ENCODE assay signal across 26 mouse cellular contexts in the genomic region with DNA sequence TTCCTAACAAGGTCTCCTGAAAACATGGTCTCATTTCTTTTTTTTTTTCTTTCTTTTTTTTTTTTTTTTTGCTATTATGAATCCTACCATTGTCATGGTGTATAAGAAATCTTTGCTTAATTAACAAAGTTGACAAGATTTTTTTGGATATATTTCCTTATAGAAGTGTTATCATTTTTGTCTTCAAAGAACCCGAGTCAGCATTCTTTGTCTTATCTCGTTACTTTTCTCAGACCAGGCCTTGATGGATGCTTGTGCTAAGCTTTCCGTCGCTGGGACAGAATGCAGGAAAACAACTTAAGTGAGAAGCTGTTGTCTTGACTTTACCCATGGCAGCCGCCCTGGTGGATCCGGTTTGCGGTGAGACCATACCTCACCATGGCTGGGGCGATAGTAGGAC. TPM values are rescaled to one million over a fixed set of nuclear protein-coding genes. Genes with fewer than 3 reads are reported as not detected.
A peak's percentile ranks its signal among the peaks of the same experiment; 100 is the strongest.
DNase-seq lines count a peak whose midpoint lies in the region; ATAC-seq and TF ChIP-seq lines count a peak whose summit lies in the region.
"Had no signal": no experiment of that assay in that cellular context is flagged by ENCODE, and none has a peak within 500 bp of the region (broad histone marks: within the 10 kb centered on the region; RNA-seq: fewer than 3 reads in every experiment).

No protein-coding gene starts in this region.

- TF ChIP-seq POLR2A in myocyte (IDR thresholded peaks at IDR 0.05; ENCODE audit: insufficient read length, low read depth) = no peak

- in situ Hi-C loops in ES-E14 (cut with MboI; ENCODE audit: low sequenced_read_pairs in 2 of 2, unreplicated experiment in 2 of 2) = no loop called here

- ATAC-seq in stomach, embryonic 15.5 days (ENCODE audit: insufficient read depth, low FRiP score, low read depth) = no peak
- ATAC-seq in stomach, postnatal 0 days (ENCODE audit: low FRiP score, low TSS enrichment) = no peak
- ATAC-seq in midbrain, postnatal 0 days (ENCODE audit: low FRiP score) = no peak
- ATAC-seq: forebrain, embryonic 14.5 days; forebrain, embryonic 16.5 days had no signal

- no peak for TF ChIP-seq EP300 in stomach, postnatal 0 days (optimal IDR thresholded peaks at IDR 0.05)

- H3K27ac ChIP-seq in ES-E14 (ENCODE audit: insufficient read depth, low read depth, low read length, poor library complexity, severe bottlenecking) = no peak overlapping the region
- H3K27ac ChIP-seq in stomach, embryonic 15.5 days = peak overlapping the region; percentile 32; the same call in 1 of the 2 replicates
- peak overlapping the region; percentile 58; the same call in 1 of the 2 replicates for H3K27ac ChIP-seq in stomach, postnatal 0 days (replicated peaks)
- H3K27ac ChIP-seq in midbrain, postnatal 0 days (ENCODE audit: low read depth, low read length) = no peak overlapping the region
- no peak overlapping the region for H3K27ac ChIP-seq in embryonic facial prominence, embryonic 10.5 days (replicated peaks)
- H3K27ac ChIP-seq: embryonic facial prominence, embryonic 13.5 days; embryonic facial prominence, embryonic 15.5 days; forebrain, embryonic 10.5 days; forebrain, embryonic 12.5 days had no signal

- H3K9me3 ChIP-seq in ES-E14 (ENCODE audit: control insufficient read depth, insufficient read depth, low read depth, low read length) = no peaks in the 10 kb centered on the region
- no peaks in the 10 kb centered on the region for H3K9me3 ChIP-seq in stomach, embryonic 15.5 days
- H3K9me3 ChIP-seq in stomach, postnatal 0 days (ENCODE audit: control insufficient read depth, low read length) = no peaks in the 10 kb centered on the region
- H3K9me3 ChIP-seq in midbrain, postnatal 0 days (ENCODE audit: low read length) = no peaks in the 10 kb centered on the region
- no peaks in the 10 kb centered on the region for H3K9me3 ChIP-seq in embryonic facial prominence, embryonic 10.5 days
- H3K9me3 ChIP-seq: embryonic facial prominence, embryonic 13.5 days; embryonic facial prominence, embryonic 15.5 days; forebrain, embryonic 10.5 days; forebrain, embryonic 12.5 days; G1E had no signal

- peak overlapping the region; percentile 63 for H3K4me2 ChIP-seq in myocyte (ENCODE audit: low read depth)
- no peak overlapping the region for H3K4me2 ChIP-seq in stomach, embryonic 15.5 days
- H3K4me2 ChIP-seq in stomach, postnatal 0 days (replicated peaks; ENCODE audit: low read depth) = no peak overlapping the region
- H3K4me2 ChIP-seq in midbrain, postnatal 0 days (ENCODE audit: low read depth, low read length, poor library complexity, severe bottlenecking) = no peak overlapping the region
- H3K4me2 ChIP-seq: embryonic facial prominence, embryonic 13.5 days; embryonic facial prominence, embryonic 15.5 days; forebrain, embryonic 12.5 days had no signal

- no peak for TF ChIP-seq CTCF in stomach, postnatal 0 days (IDR thresholded peaks at IDR 0.05; ENCODE audit: low read depth)
- no peak for TF ChIP-seq CTCF in midbrain, postnatal 0 days (IDR thresholded peaks at IDR 0.05)

- no peak overlapping the region for H3K4me3 ChIP-seq in ES-E14 (ENCODE audit: insufficient read depth in 1 of 2, low read depth in 1 of 2, low read length in 2 of 2, poor library complexity in 1 of 2, severe bottlenecking in 1 of 2)
- H3K4me3 ChIP-seq in myocyte = no peak overlapping the region
- H3K4me3 ChIP-seq in stomach, embryonic 15.5 days (replicated peaks) = no peak overlapping the region
- H3K4me3 ChIP-seq in stomach, postnatal 0 days (ENCODE audit: low read depth, low read length) = no peak overlapping the region
- H3K4me3 ChIP-seq in midbrain, postnatal 0 days (ENCODE audit: low read depth, low read length) = no peak overlapping the region
- no peak overlapping the region for H3K4me3 ChIP-seq in embryonic facial prominence, embryonic 10.5 days
- H3K4me3 ChIP-seq: embryonic facial prominence, embryonic 13.5 days; embryonic facial prominence, embryonic 15.5 days; erythroblast, embryonic 14.5 days; forebrain, embryonic 10.5 days; forebrain, embryonic 12.5 days had no signal

- H3K79me2 ChIP-seq in myocyte (ENCODE audit: control insufficient read depth, insufficient read depth) = no peaks in the 10 kb centered on the region

- no peaks in the 10 kb centered on the region for H3K27me3 ChIP-seq in myocyte (ENCODE audit: control insufficient read depth, insufficient read depth, insufficient read length)
- no peaks in the 10 kb centered on the region for H3K27me3 ChIP-seq in stomach, embryonic 15.5 days (replicated peaks)
- H3K27me3 ChIP-seq in stomach, postnatal 0 days (ENCODE audit: control insufficient read depth, insufficient read depth, low read length) = no peaks in the 10 kb centered on the region
- no peaks in the 10 kb centered on the region for H3K27me3 ChIP-seq in midbrain, postnatal 0 days (ENCODE audit: insufficient read depth, low read length)
- no peaks in the 10 kb centered on the region for H3K27me3 ChIP-seq in embryonic facial prominence, embryonic 10.5 days (replicated peaks; ENCODE audit: low read depth, poor library complexity, severe bottlenecking)
- H3K27me3 ChIP-seq: embryonic facial prominence, embryonic 13.5 days; embryonic facial prominence, embryonic 15.5 days; forebrain, embryonic 12.5 days had no signal

- H3ac ChIP-seq in myocyte (ENCODE audit: control insufficient read depth, insufficient read length) = no peak overlapping the region

- 73% methylated on average over 8 of the region's 8 CpGs for WGBS in stomach, embryonic 15.5 days
- WGBS in stomach, postnatal 0 days = 64% methylated on average over 8 of the region's 8 CpGs
- WGBS in midbrain, postnatal 0 days = 81% methylated on average over 8 of the region's 8 CpGs
- 89% methylated on average over 8 of the region's 8 CpGs for WGBS in embryonic facial prominence, embryonic 10.5 days

- DNase-seq in ES-E14 (ENCODE audit: low read depth, low spot score) = no peak
- DNase-seq in stomach, postnatal 0 days (ENCODE audit: low spot score) = no peak
- DNase-seq in midbrain, postnatal 0 days (ENCODE audit: low spot score) = no peak
- no peak for DNase-seq in embryo, embryonic 9.5 days (ENCODE audit: extremely low spot score)
- no peak for DNase-seq in embryonic facial prominence, embryonic 10.5 days (ENCODE audit: low spot score)
- DNase-seq in spleen, postnatal 14 days (ENCODE audit: low spot score in 2 of 2) = no peak
- DNase-seq: cerebellum, adult 11 months; cerebellum, adult 18-20 months; cerebellum, adult 8-10 months; cerebellum, adult 9-11 months; cerebellum, postnatal 14 days; cerebellum, postnatal 36 days; embryo, embryonic 11 days had no signal

- H3K36me3 ChIP-seq in ES-E14 (ENCODE audit: control insufficient read depth, insufficient read depth, low read length, poor library complexity, severe bottlenecking) (no peaks in the 10 kb centered on the region), myocyte (ENCODE audit: control insufficient read depth, insufficient read depth) (no peaks in the 10 kb centered on the region)
- no peaks in the 10 kb centered on the region for H3K36me3 ChIP-seq in stomach, embryonic 15.5 days
- no peaks in the 10 kb centered on the region for H3K36me3 ChIP-seq in stomach, postnatal 0 days (ENCODE audit: control insufficient read depth, insufficient read depth, low read length)
- H3K36me3 ChIP-seq in midbrain, postnatal 0 days (ENCODE audit: insufficient read depth, low read length) = no peaks in the 10 kb centered on the region
- H3K36me3 ChIP-seq in embryonic facial prominence, embryonic 10.5 days (replicated peaks) = no peaks in the 10 kb centered on the region
- H3K36me3 ChIP-seq: embryonic facial prominence, embryonic 13.5 days; embryonic facial prominence, embryonic 15.5 days; forebrain, embryonic 10.5 days; forebrain, embryonic 12.5 days; G1E had no signal

- H3K9ac ChIP-seq in ES-E14 (ENCODE audit: insufficient read depth, low read depth, low read length, poor library complexity, severe bottlenecking) = no peak overlapping the region
- H3K9ac ChIP-seq in stomach, embryonic 15.5 days = no peak overlapping the region
- no peak overlapping the region for H3K9ac ChIP-seq in stomach, postnatal 0 days (ENCODE audit: low read length)
- no peak overlapping the region for H3K9ac ChIP-seq in midbrain, postnatal 0 days (replicated peaks; ENCODE audit: low read length, poor library complexity, severe bottlenecking)
- H3K9ac ChIP-seq: embryonic facial prominence, embryonic 13.5 days; embryonic facial prominence, embryonic 15.5 days; forebrain, embryonic 12.5 days had no signal

- peaks cover 0 to 2% of the 10 kb centered on the region in 2 experiments; a peak in 3 of 4 replicates for H3K4me1 ChIP-seq in ES-E14 (ENCODE audit: control insufficient read depth in 2 of 2, insufficient read depth in 2 of 2, low read length in 2 of 2, poor library complexity in 1 of 2)
- H3K4me1 ChIP-seq in stomach, embryonic 15.5 days = peaks cover 8% of the 10 kb centered on the region; the same call in 1 of the 2 replicates
- H3K4me1 ChIP-seq in stomach, postnatal 0 days (replicated peaks; ENCODE audit: control insufficient read depth, insufficient read depth) = no peaks in the 10 kb centered on the region; the same call in 1 of the 2 replicates
- no peaks in the 10 kb centered on the region for H3K4me1 ChIP-seq in midbrain, postnatal 0 days (ENCODE audit: insufficient read depth, low read length)
- no peaks in the 10 kb centered on the region for H3K4me1 ChIP-seq in embryonic facial prominence, embryonic 10.5 days
- H3K4me1 ChIP-seq: forebrain, embryonic 12.5 days had no signal

TF ChIP-seq in ES-E14, 5 proteins besides CTCF, POLR2A, EP300 and RAD21 (continues in another document):
- no peak for TF ChIP-seq HCFC1 (IDR thresholded peaks at IDR 0.05; ENCODE audit: borderline replicate concordance, insufficient read depth, low read length)

TF ChIP-seq in myocyte, 11 proteins besides CTCF, POLR2A, EP300 and RAD21 (continues in another document):
- TF ChIP-seq POLR2AphosphoS2 (IDR thresholded peaks at IDR 0.05; ENCODE audit: insufficient read length, low read depth) = no peak

RNA-seq across cellular contexts. Expression of gene Col17a1, which starts 8.6 kb away (rescaled TPM):
- total RNA-seq in ES-E14 (2012; rRNA removed) = 1.5 and 3.5 TPM in 2 replicates
- polyA plus RNA-seq in myocyte (2012; fragmentation: generic; extraction: Trizol) = 0.18 TPM
- 8.8 and 12.3 TPM in 2 replicates for polyA plus RNA-seq in stomach, embryonic 15.5 days (2015; fragmentation: Nextera tagmentation; extraction: Ambion mirVana)
- polyA plus RNA-seq in stomach, postnatal 0 days (2015; fragmentation: Nextera tagmentation; extraction: Ambion mirVana) = 13.9 and 20.1 TPM in 2 replicates
- 0.33 and 1.6 TPM in 2 replicates for total RNA-seq in midbrain, postnatal 0 days (2014; rRNA removed)
- 0.33 and 0.39 TPM in 2 replicates for polyA plus RNA-seq in midbrain, postnatal 0 days (2015; fragmentation: Nextera tagmentation; extraction: Ambion mirVana)
- polyA plus RNA-seq in embryonic facial prominence, embryonic 10.5 days (2016; fragmentation: Nextera tagmentation; extraction: Ambion mirVana) = 0.40 and 1.6 TPM in 2 replicates
- total RNA-seq: adrenal gland, adult 2 months; adrenal gland, postnatal 25 days; common myeloid progenitor, adult 5-6 weeks had no signal
- polyA plus RNA-seq: erythroblast, embryonic 14.5 days; G1E had no signal

RNA-seq across cellular contexts. Expression of gene Sfr1, which starts 31.0 kb away (rescaled TPM):
- 54.3 and 85.8 TPM in 2 replicates for total RNA-seq in ES-E14 (2012; rRNA removed)
- 78.6 TPM for polyA plus RNA-seq in myocyte (2012; fragmentation: generic; extraction: Trizol)
- polyA plus RNA-seq in stomach, embryonic 15.5 days (2015; fragmentation: Nextera tagmentation; extraction: Ambion mirVana) = 285 and 321 TPM in 2 replicates
- polyA plus RNA-seq in stomach, postnatal 0 days (2015; fragmentation: Nextera tagmentation; extraction: Ambion mirVana) = 181 and 186 TPM in 2 replicates
- 42.7 and 48.9 TPM in 2 replicates for total RNA-seq in midbrain, postnatal 0 days (2014; rRNA removed)
- 183 TPM in 2 replicates for polyA plus RNA-seq in midbrain, postnatal 0 days (2015; fragmentation: Nextera tagmentation; extraction: Ambion mirVana)
- 287 and 300 TPM in 2 replicates for polyA plus RNA-seq in embryonic facial prominence, embryonic 10.5 days (2016; fragmentation: Nextera tagmentation; extraction: Ambion mirVana)

Comparison
In these comparisons a context has a peak if more than half of its experiments do, and no peak if none do; other contexts are left out.
1. H3K27ac ChIP-seq: peak in stomach, embryonic 15.5 days (single experiment) and stomach, postnatal 0 days (single experiment); none in ES-E14 (single experiment), midbrain, postnatal 0 days (single experiment) and embryonic facial prominence, embryonic 10.5 days (single experiment).